Comparison of ENCODE assay signal across 13 mouse cellular contexts in genomic region chr16:26495721-26496120, GRCm38 (mm10). TPM values are rescaled to one million over a fixed set of nuclear protein-coding genes. Genes with fewer than 3 reads are reported as not detected.
DNase-seq lines count a peak whose midpoint lies in the region; ATAC-seq and TF ChIP-seq lines count a peak whose summit lies in the region.
"Had no signal": no experiment of that assay in that cellular context is flagged by ENCODE, and none has a peak within 500 bp of the region (broad histone marks: within the 10 kb centered on the region; RNA-seq: fewer than 3 reads in every experiment).

No protein-coding gene starts in this region.

- H3K36me3 ChIP-seq in hindbrain, postnatal 0 days (ENCODE audit: insufficient read depth, low read length) = no peaks in the 10 kb centered on the region
- H3K36me3 ChIP-seq in hindbrain, embryonic 13.5 days = no peaks in the 10 kb centered on the region
- no peaks in the 10 kb centered on the region for H3K36me3 ChIP-seq in midbrain, embryonic 16.5 days (ENCODE audit: control insufficient read depth, insufficient read depth, low read length)
- H3K36me3 ChIP-seq: embryonic facial prominence, embryonic 12.5 days; heart, embryonic 12.5 days had no signal

- no peak overlapping the region for H3K27ac ChIP-seq in hindbrain, postnatal 0 days
- H3K27ac ChIP-seq in hindbrain, embryonic 13.5 days = no peak overlapping the region
- H3K27ac ChIP-seq in midbrain, embryonic 16.5 days (ENCODE audit: low read length) = no peak overlapping the region
- H3K27ac ChIP-seq: embryonic facial prominence, embryonic 12.5 days had no signal

- WGBS in hindbrain, postnatal 0 days = 13% methylated on average over 2 of the region's 2 CpGs
- WGBS in hindbrain, embryonic 13.5 days = 20% methylated on average over 2 of the region's 2 CpGs
- WGBS in midbrain, embryonic 16.5 days = 20% methylated on average over 2 of the region's 2 CpGs

- no peak for ATAC-seq in hindbrain, postnatal 0 days
- no peak for ATAC-seq in hindbrain, embryonic 13.5 days (ENCODE audit: low FRiP score)
- no peak for ATAC-seq in midbrain, embryonic 16.5 days

- intact Hi-C loops in heart, postnatal 25 days (cut with DNase I) = loop anchor here (2.0 kb wide), 1 partner anchor 261 kb away; no protein-coding TSS in a partner anchor

- no peaks in the 10 kb centered on the region for H3K9me3 ChIP-seq in hindbrain, postnatal 0 days (ENCODE audit: low read length)
- no peaks in the 10 kb centered on the region for H3K9me3 ChIP-seq in hindbrain, embryonic 13.5 days
- no peaks in the 10 kb centered on the region for H3K9me3 ChIP-seq in midbrain, embryonic 16.5 days (replicated peaks; ENCODE audit: control insufficient read depth, low read length, poor library complexity, severe bottlenecking)
- H3K9me3 ChIP-seq: embryonic facial prominence, embryonic 12.5 days; heart, embryonic 12.5 days had no signal

- H3K4me1 ChIP-seq in hindbrain, postnatal 0 days (ENCODE audit: insufficient read depth, low read length) = no peaks in the 10 kb centered on the region
- H3K4me1 ChIP-seq in hindbrain, embryonic 13.5 days (replicated peaks) = no peaks in the 10 kb centered on the region
- no peaks in the 10 kb centered on the region for H3K4me1 ChIP-seq in midbrain, embryonic 16.5 days (ENCODE audit: control insufficient read depth, insufficient read depth, low read length)
- H3K4me1 ChIP-seq: embryonic facial prominence, embryonic 12.5 days had no signal

- no peak overlapping the region for H3K4me2 ChIP-seq in hindbrain, postnatal 0 days (ENCODE audit: low read depth, low read length)
- H3K4me2 ChIP-seq in hindbrain, embryonic 13.5 days = no peak overlapping the region
- no peak overlapping the region for H3K4me2 ChIP-seq in midbrain, embryonic 16.5 days (ENCODE audit: low read length)
- H3K4me2 ChIP-seq: embryonic facial prominence, embryonic 12.5 days; heart, embryonic 12.5 days had no signal

- DNase-seq in hindbrain, postnatal 0 days (ENCODE audit: low spot score) = peak; percentile 49
- peak; percentile 3 for DNase-seq in right cerebral cortex, adult 18-20 months
- no peak for DNase-seq in right cerebral cortex, postnatal 25 days
- DNase-seq in c-Kit-positive CD71-negative TER-119-negative erythroid progenitor cells, embryonic 14.5 days (ENCODE audit: low read depth) = peak; percentile 3
- DNase-seq in retina, embryonic 14.5 days (ENCODE audit: low spot score) = peak; percentile 51
- DNase-seq in heart, postnatal 25 days (ENCODE audit: low spot score) = no peak

- TF ChIP-seq CTCF in hindbrain, postnatal 0 days (IDR thresholded peaks at IDR 0.05; ENCODE audit: low read depth) = peak; percentile 69

- H3K4me3 ChIP-seq in hindbrain, postnatal 0 days (ENCODE audit: low read length) = no peak overlapping the region
- H3K4me3 ChIP-seq in hindbrain, embryonic 13.5 days = no peak overlapping the region
- no peak overlapping the region for H3K4me3 ChIP-seq in midbrain, embryonic 16.5 days (ENCODE audit: low read depth, low read length)
- H3K4me3 ChIP-seq: embryonic facial prominence, embryonic 12.5 days; heart, embryonic 12.5 days; myocyte had no signal

- H3K9ac ChIP-seq in hindbrain, postnatal 0 days (replicated peaks; ENCODE audit: low read length) = no peak overlapping the region
- H3K9ac ChIP-seq in hindbrain, embryonic 13.5 days = no peak overlapping the region
- no peak overlapping the region for H3K9ac ChIP-seq in midbrain, embryonic 16.5 days (ENCODE audit: low read depth, low read length)
- H3K9ac ChIP-seq: embryonic facial prominence, embryonic 12.5 days; heart, embryonic 12.5 days had no signal

- no peaks in the 10 kb centered on the region for H3K27me3 ChIP-seq in hindbrain, postnatal 0 days (ENCODE audit: insufficient read depth, low read length)
- no peaks in the 10 kb centered on the region for H3K27me3 ChIP-seq in hindbrain, embryonic 13.5 days
- no peaks in the 10 kb centered on the region for H3K27me3 ChIP-seq in midbrain, embryonic 16.5 days (ENCODE audit: control insufficient read depth, insufficient read depth, low read depth, low read length)
- H3K27me3 ChIP-seq: embryonic facial prominence, embryonic 12.5 days; heart, embryonic 12.5 days had no signal

RNA-seq across cellular contexts. Expression of gene Tmem207, which starts 30.8 kb away (rescaled TPM):
- total RNA-seq in hindbrain, postnatal 0 days (2014; rRNA removed) = not detected in 2 replicates
- polyA plus RNA-seq in hindbrain, postnatal 0 days (2015; fragmentation: Nextera tagmentation; extraction: Ambion mirVana) = 0.08 TPM in 1 of 2 replicates, not detected in the other
- polyA plus RNA-seq in hindbrain, embryonic 13.5 days (2015; fragmentation: Nextera tagmentation; extraction: Ambion mirVana) = 0.14 and 0.16 TPM in 2 replicates
- 0.16 and 0.57 TPM in 2 replicates for polyA plus RNA-seq in midbrain, embryonic 16.5 days (2015; fragmentation: Nextera tagmentation; extraction: Ambion mirVana)
- not detected for total RNA-seq in heart, postnatal 25 days (2021)
- polyA plus RNA-seq: embryonic facial prominence, embryonic 12.5 days; heart, embryonic 12.5 days; limb, embryonic 11.5 days; myocyte; stomach, embryonic 14.5 days had no signal

RNA-seq across cellular contexts. Expression of gene Cldn16, which starts 32.8 kb away (rescaled TPM):
- total RNA-seq in hindbrain, postnatal 0 days (2014; rRNA removed) = not detected in 2 replicates
- polyA plus RNA-seq in hindbrain, postnatal 0 days (2015; fragmentation: Nextera tagmentation; extraction: Ambion mirVana) = not detected in 2 replicates
- polyA plus RNA-seq in hindbrain, embryonic 13.5 days (2015; fragmentation: Nextera tagmentation; extraction: Ambion mirVana) = not detected in 2 replicates
- not detected in 2 replicates for polyA plus RNA-seq in midbrain, embryonic 16.5 days (2015; fragmentation: Nextera tagmentation; extraction: Ambion mirVana)
- not detected for total RNA-seq in heart, postnatal 25 days (2021)
- polyA plus RNA-seq: embryonic facial prominence, embryonic 12.5 days; heart, embryonic 12.5 days; limb, embryonic 11.5 days; myocyte; stomach, embryonic 14.5 days had no signal

Comparison
In these comparisons a context has a peak if more than half of its experiments do, and no peak if none do; other contexts are left out.
1. DNase-seq: peak in hindbrain, postnatal 0 days (single experiment), right cerebral cortex, adult 18-20 months (single experiment), c-Kit-positive CD71-negative TER-119-negative erythroid progenitor cells, embryonic 14.5 days (single experiment) and retina, embryonic 14.5 days (single experiment); none in right cerebral cortex, postnatal 25 days (single experiment) and heart, postnatal 25 days (single experiment).